ENCODE assay signal across 8 mouse cellular contexts in genomic region chr8:77517301-77518200, GRCm38 (mm10). TPM values are rescaled to one million over a fixed set of nuclear protein-coding genes. Genes with fewer than 3 reads are reported as not detected.
DNase-seq lines count a peak whose midpoint lies in the region; ATAC-seq lines count a peak whose summit lies in the region.

TSS of gene Arhgap10 (minus strand) at chr8:77517953.

- DNase-seq in R1 (ENCODE audit: low read depth, low spot score) = peak; percentile 87
- peak; percentile 82 to 91 for DNase-seq in cerebellum, postnatal 10 days
- peak; percentile 28 to 41 for DNase-seq in frontal cortex, postnatal 25 days (ENCODE audit: low spot score in 2 of 2)
- peak; percentile 60 for DNase-seq in hindbrain, embryonic 14.5 days (ENCODE audit: low spot score)
- DNase-seq in left cerebral cortex, postnatal 10 days (ENCODE audit: extremely low spot score in 1 of 2, low spot score in 2 of 2) = peak; percentile 23 to 88
- DNase-seq in right cerebral cortex, postnatal 10 days (ENCODE audit: low spot score in 2 of 2) = peak; percentile 68 to 74
- peak; percentile 80 for DNase-seq in urinary bladder, postnatal 25 days (ENCODE audit: low spot score)

- H3K4me2 ChIP-seq in hindbrain, embryonic 14.5 days (replicated peaks) = peak within 1 kb of the TSS; percentile 97

- H3K4me3 ChIP-seq in hindbrain, embryonic 14.5 days (replicated peaks; ENCODE audit: low read length) = peak within 1 kb of the TSS; percentile 69

- H3K27me3 ChIP-seq in hindbrain, embryonic 14.5 days (ENCODE audit: control insufficient read depth, insufficient read depth, low read length) = peaks cover 9% of the 10 kb centered on the region; the same call in 1 of the 2 replicates

- no peaks in the 10 kb centered on the region for H3K9me3 ChIP-seq in hindbrain, embryonic 14.5 days (ENCODE audit: control insufficient read depth, low read length)

- intact Hi-C loops in left cerebral cortex, postnatal 10 days (cut with DNase I) = loop anchor here (5.0 kb wide), 2 partner anchors 75 to 90 kb away; no protein-coding TSS in a partner anchor

- peak within 1 kb of the TSS; percentile 65 for H3K9ac ChIP-seq in hindbrain, embryonic 14.5 days

- WGBS in hindbrain, embryonic 14.5 days = under 1% methylated on average over 72 of the region's 95 CpGs

- peak; percentile 91 for ATAC-seq in hindbrain, embryonic 14.5 days (ENCODE audit: low FRiP score)
- ATAC-seq in megakaryocyte progenitor cell, adult 5-6 weeks (replicated peaks; ENCODE audit: poor library complexity) = peak; percentile 88

- H3K36me3 ChIP-seq in hindbrain, embryonic 14.5 days (replicated peaks; ENCODE audit: control insufficient read depth, insufficient read depth) = no peaks in the 10 kb centered on the region

- H3K4me1 ChIP-seq in hindbrain, embryonic 14.5 days (replicated peaks; ENCODE audit: control insufficient read depth, insufficient read depth, low read length) = peaks cover 11% of the 10 kb centered on the region; the same call in 1 of the 2 replicates

- H3K27ac ChIP-seq in hindbrain, embryonic 14.5 days = peak within 1 kb of the TSS; percentile 43; the same call in 1 of the 2 replicates

RNA-seq across cellular contexts. Expression of gene Arhgap10, which starts in this region (rescaled TPM):
- polyA plus RNA-seq in hindbrain, embryonic 14.5 days (2014; fragmentation: Nextera tagmentation; extraction: Ambion mirVana) = 5.1 and 5.4 TPM in 2 replicates
- total RNA-seq in left cerebral cortex, postnatal 10 days (2021) = 10 to 100 TPM; 11.0 TPM
- total RNA-seq in megakaryocyte progenitor cell, adult 5-6 weeks (2015) = 6.0 and 6.6 TPM in 2 replicates
- 12.2 and 16.8 TPM in 2 replicates for total RNA-seq in megakaryocyte progenitor cell, adult 5-6 weeks (2017)

Comparison
In these comparisons a context has a peak if more than half of its experiments do, and no peak if none do; other contexts are left out.
1. Peak in every context shown above with its lines: DNase-seq, ATAC-seq, H3K4me3 ChIP-seq and H3K27ac ChIP-seq.
2. DNase-seq: peak in every context shown above with its lines; median percentile 87 in R1; 86 in cerebellum, postnatal 10 days; 80 in urinary bladder, postnatal 25 days; 71 in right cerebral cortex, postnatal 10 days; 60 in hindbrain, embryonic 14.5 days; 56 in left cerebral cortex, postnatal 10 days; 34 in frontal cortex, postnatal 25 days.